Mouse (Mus musculus): Measurements from ENCODE around the gene Cideb.

- TF ChIP-seq CTCF (IDR thresholded peaks at IDR 0.05; ENCODE audit: control insufficient read depth, insufficient read depth, low read length) (no peak), POLR2A (IDR thresholded peaks at IDR 0.05; ENCODE audit: borderline replicate concordance, control insufficient read depth, low read depth, low read length) (no peak)
Measured at GRCm38 (mm10) chr14:55724411-55724871, 33.8 kb downstream of the Cideb start.
